Mouse (Mus musculus): ENCODE data around the gene Mmp15.
A peak's percentile ranks its signal among the peaks of the same experiment; 100 is the strongest.

Mmp15 gene

GRCm38 (mm10) chr8:95341721-95342120 lies 10.3 kb upstream of the Mmp15 start:
- no peak for DNase-seq (ENCODE audit: extremely low spot score, low spot score)

- DNase-seq (ENCODE audit: extremely low spot score, low spot score) = no peak
Observed at GRCm38 (mm10) chr8:95344668-95345067, 7.4 kb upstream of the Mmp15 start.

GRCm38 (mm10) chr8:95346643-95347545 lies 5.2 kb upstream of the Mmp15 start:
- peak; percentile 69 for DNase-seq (ENCODE audit: extremely low spot score, low spot score)

GRCm38 (mm10) chr8:95348356-95348755 lies 3.7 kb upstream of the Mmp15 start:
- no peak for DNase-seq (ENCODE audit: extremely low spot score, low spot score)

- DNase-seq (ENCODE audit: extremely low spot score, low spot score) = no peak
Observed at GRCm38 (mm10) chr8:95348811-95349630, 3.0 kb upstream of the Mmp15 start.

GRCm38 (mm10) chr8:95351461-95351860 lies 607 bp upstream of the Mmp15 start:
- peak; percentile 49 for DNase-seq (ENCODE audit: extremely low spot score, low spot score)

- DNase-seq (ENCODE audit: extremely low spot score, low spot score) = peak; percentile 81
Observed at GRCm38 (mm10) chr8:95352871-95353866, 1.1 kb downstream of the Mmp15 start.

GRCm38 (mm10) chr8:95354606-95355005 lies 2.5 kb downstream of the Mmp15 start:
- DNase-seq (ENCODE audit: extremely low spot score, low spot score) = no peak

- DNase-seq (ENCODE audit: extremely low spot score, low spot score) = no peak
Observed at GRCm38 (mm10) chr8:95358550-95359411, 6.7 kb downstream of the Mmp15 start.

- DNase-seq (ENCODE audit: extremely low spot score, low spot score) = no peak
Observed at GRCm38 (mm10) chr8:95360181-95361015, 8.3 kb downstream of the Mmp15 start.

GRCm38 (mm10) chr8:95361016-95361341 lies 8.9 kb downstream of the Mmp15 start:
- DNase-seq (ENCODE audit: extremely low spot score, low spot score) = no peak

- DNase-seq (ENCODE audit: extremely low spot score, low spot score) = no peak
Observed at GRCm38 (mm10) chr8:95362272-95362671, 10.2 kb downstream of the Mmp15 start.

GRCm38 (mm10) chr8:95363849-95364248 lies 11.8 kb downstream of the Mmp15 start:
- no peak for DNase-seq (ENCODE audit: extremely low spot score, low spot score)

GRCm38 (mm10) chr8:95369581-95370326 lies 17.7 kb downstream of the Mmp15 start:
- peak; percentile 29 for DNase-seq (ENCODE audit: extremely low spot score, low spot score)

GRCm38 (mm10) chr8:95373389-95374002 lies 21.4 kb downstream of the Mmp15 start:
- no peak for DNase-seq (ENCODE audit: extremely low spot score, low spot score)

- no peak for DNase-seq (ENCODE audit: extremely low spot score, low spot score)
Observed at GRCm38 (mm10) chr8:95374429-95374828, 22.4 kb downstream of the Mmp15 start.

GRCm38 (mm10) chr8:95375374-95375930 lies 23.4 kb downstream of the Mmp15 start:
- no peak for DNase-seq (ENCODE audit: extremely low spot score, low spot score)

All from neural tube, embryonic 10.5 days (tissue).